Mouse (Mus musculus): Measurements from ENCODE around the gene Sh3pxd2b. TPM values are rescaled to one million over a fixed set of nuclear protein-coding genes. Genes with fewer than 3 reads are reported as not detected.

The Sh3pxd2b gene
- polyA plus RNA-seq, 1 experiment from 2014 or later = 20.8 TPM

GRCm38 (mm10) chr11:32316009-32316408 is 31.6 kb upstream of the Sh3pxd2b start:
- no peak for ATAC-seq (ENCODE audit: low FRiP score, low read depth)
- Histone ChIP-seq H3K4me3 (no peak overlapping the region), H3K36me3 (no peaks in the 10 kb centered on the region), H3K9ac (no peak overlapping the region), H3K9me3 (no peaks in the 10 kb centered on the region), H3K4me2 (no peak overlapping the region), H3K27ac (replicated peaks) (no peak overlapping the region), H3K27me3 (no peaks in the 10 kb centered on the region), H3K4me1 (replicated peaks) (no peaks in the 10 kb centered on the region)
- WGBS = 90% methylated on average over 3 of the region's 3 CpGs

- Histone ChIP-seq H3K4me1 (replicated peaks) (0 out of 2 replicates have a peak, but pooled peaks cover 5% of the 10 kb centered on the region), H3K36me3 (no peaks in the 10 kb centered on the region), H3K27ac (replicated peaks) (no peak overlapping the region), H3K9ac (no peak overlapping the region), H3K9me3 (no peaks in the 10 kb centered on the region), H3K4me3 (no peak overlapping the region), H3K4me2 (no peak overlapping the region), H3K27me3 (no peaks in the 10 kb centered on the region)
- WGBS = 70% methylated on average over 11 of the region's 11 CpGs
- ATAC-seq (ENCODE audit: low FRiP score, low read depth) = no peak
Measured at GRCm38 (mm10) chr11:32320507-32321195, 27.0 kb upstream of the Sh3pxd2b start.

GRCm38 (mm10) chr11:32321196-32321565 is 26.4 kb upstream of the Sh3pxd2b start:
- no peak overlapping the region for H3K27ac ChIP-seq (replicated peaks)
- no peak overlapping the region for H3K9ac ChIP-seq
- 35% methylated on average over 8 of the region's 8 CpGs for WGBS
- H3K4me1 ChIP-seq (replicated peaks) = 0 out of 2 replicates have a peak, but pooled peaks cover 5% of the 10 kb centered on the region
- H3K4me2 ChIP-seq = no peak overlapping the region
- ATAC-seq (ENCODE audit: low FRiP score, low read depth) = no peak
- H3K9me3 ChIP-seq = no peaks in the 10 kb centered on the region
- no peaks in the 10 kb centered on the region for H3K27me3 ChIP-seq
- H3K4me3 ChIP-seq = no peak overlapping the region
- H3K36me3 ChIP-seq = no peaks in the 10 kb centered on the region

- H3K4me2 ChIP-seq = peak overlapping the region; percentile 40; the same call in 1 of the 2 replicates
- H3K27ac ChIP-seq (replicated peaks) = no peak overlapping the region
- 8% methylated on average over 15 of the region's 15 CpGs for WGBS
- H3K27me3 ChIP-seq = no peaks in the 10 kb centered on the region
- no peaks in the 10 kb centered on the region for H3K36me3 ChIP-seq
- no peak overlapping the region for H3K9ac ChIP-seq
- H3K4me3 ChIP-seq = no peak overlapping the region
- 0 out of 2 replicates have a peak, but pooled peaks cover 5% of the 10 kb centered on the region for H3K4me1 ChIP-seq (replicated peaks)
- peak; percentile 79; the same call in 1 of the 2 replicates for ATAC-seq (ENCODE audit: low FRiP score, low read depth)
- no peaks in the 10 kb centered on the region for H3K9me3 ChIP-seq
Measured at GRCm38 (mm10) chr11:32324609-32325008, 23.0 kb upstream of the Sh3pxd2b start.

GRCm38 (mm10) chr11:32331075-32331474 is 16.5 kb upstream of the Sh3pxd2b start:
- ATAC-seq (ENCODE audit: low FRiP score, low read depth) = no peak; the same call in 1 of the 2 replicates

GRCm38 (mm10) chr11:32331861-32332260 is 15.8 kb upstream of the Sh3pxd2b start:
- Histone ChIP-seq H3K27ac (replicated peaks) (no peak overlapping the region), H3K9ac (no peak overlapping the region), H3K4me2 (no peak overlapping the region), H3K4me1 (replicated peaks) (peaks cover 11% of the 10 kb centered on the region), H3K36me3 (no peaks in the 10 kb centered on the region), H3K9me3 (no peaks in the 10 kb centered on the region), H3K4me3 (no peak overlapping the region), H3K27me3 (no peaks in the 10 kb centered on the region)
- 56% methylated on average over 5 of the region's 5 CpGs for WGBS
- ATAC-seq (ENCODE audit: low FRiP score, low read depth) = no peak

More at GRCm38 (mm10) chr11:32331075-32331474, 16.5 kb upstream of the Sh3pxd2b start:
- Histone ChIP-seq H3K27ac (replicated peaks) (no peak overlapping the region), H3K9ac (no peak overlapping the region), H3K4me1 (replicated peaks) (peaks cover 11% of the 10 kb centered on the region), H3K4me3 (no peak overlapping the region), H3K36me3 (no peaks in the 10 kb centered on the region), H3K9me3 (no peaks in the 10 kb centered on the region), H3K4me2 (0 out of 2 replicates have a peak overlapping the region, but pooled peaks have one; percentile 13), H3K27me3 (no peaks in the 10 kb centered on the region)
- WGBS = 33% methylated on average over 6 of the region's 6 CpGs

- ATAC-seq (ENCODE audit: low FRiP score, low read depth) = no peak
Measured at GRCm38 (mm10) chr11:32333235-32333634, 14.4 kb upstream of the Sh3pxd2b start.

GRCm38 (mm10) chr11:32336435-32336907 is 11.1 kb upstream of the Sh3pxd2b start:
- Histone ChIP-seq H3K9ac (no peak overlapping the region), H3K4me3 (no peak overlapping the region), H3K4me1 (replicated peaks) (no peaks in the 10 kb centered on the region), H3K4me2 (no peak overlapping the region), H3K27ac (replicated peaks) (no peak overlapping the region), H3K9me3 (no peaks in the 10 kb centered on the region), H3K27me3 (no peaks in the 10 kb centered on the region), H3K36me3 (no peaks in the 10 kb centered on the region)
- ATAC-seq (ENCODE audit: low FRiP score, low read depth) = no peak
- WGBS = 90% methylated on average over 6 of the region's 6 CpGs

More at GRCm38 (mm10) chr11:32333235-32333634, 14.4 kb upstream of the Sh3pxd2b start:
- H3K27me3 ChIP-seq = no peaks in the 10 kb centered on the region
- no peak overlapping the region for H3K4me2 ChIP-seq
- no peaks in the 10 kb centered on the region for H3K9me3 ChIP-seq
- H3K27ac ChIP-seq (replicated peaks) = no peak overlapping the region
- no peaks in the 10 kb centered on the region for H3K36me3 ChIP-seq
- 57% methylated on average over 2 of the region's 2 CpGs for WGBS
- peaks cover 11% of the 10 kb centered on the region for H3K4me1 ChIP-seq (replicated peaks)
- no peak overlapping the region for H3K4me3 ChIP-seq
- no peak overlapping the region for H3K9ac ChIP-seq

GRCm38 (mm10) chr11:32339131-32339531 is 8.5 kb upstream of the Sh3pxd2b start:
- no peak overlapping the region for H3K27ac ChIP-seq (replicated peaks)
- H3K36me3 ChIP-seq = no peaks in the 10 kb centered on the region
- H3K9me3 ChIP-seq = no peaks in the 10 kb centered on the region
- ATAC-seq (ENCODE audit: low FRiP score, low read depth) = no peak
- no peak overlapping the region for H3K9ac ChIP-seq
- no peak overlapping the region for H3K4me3 ChIP-seq
- WGBS = 86% methylated on average over 2 of the region's 2 CpGs
- no peak overlapping the region for H3K4me2 ChIP-seq
- no peaks in the 10 kb centered on the region for H3K4me1 ChIP-seq (replicated peaks)
- H3K27me3 ChIP-seq = no peaks in the 10 kb centered on the region

GRCm38 (mm10) chr11:32340476-32341473 is 6.8 kb upstream of the Sh3pxd2b start:
- Histone ChIP-seq H3K36me3 (no peaks in the 10 kb centered on the region), H3K4me2 (no peak overlapping the region), H3K4me1 (replicated peaks) (no peaks in the 10 kb centered on the region), H3K27ac (replicated peaks) (no peak overlapping the region), H3K9me3 (no peaks in the 10 kb centered on the region), H3K4me3 (no peak overlapping the region), H3K27me3 (no peaks in the 10 kb centered on the region), H3K9ac (no peak overlapping the region)
- no peak for ATAC-seq (ENCODE audit: low FRiP score, low read depth)
- 52% methylated on average over 17 of the region's 17 CpGs for WGBS

GRCm38 (mm10) chr11:32342770-32343191 is 4.8 kb upstream of the Sh3pxd2b start:
- WGBS = 4% methylated on average over 2 of the region's 2 CpGs
- Histone ChIP-seq H3K4me3 (no peak overlapping the region), H3K36me3 (no peaks in the 10 kb centered on the region), H3K9me3 (no peaks in the 10 kb centered on the region), H3K4me1 (replicated peaks) (peaks cover 10% of the 10 kb centered on the region), H3K27me3 (no peaks in the 10 kb centered on the region), H3K27ac (replicated peaks) (no peak overlapping the region), H3K4me2 (no peak overlapping the region), H3K9ac (no peak overlapping the region)
- no peak for ATAC-seq (ENCODE audit: low FRiP score, low read depth)

- Histone ChIP-seq H3K4me1 (replicated peaks) (peaks cover 12% of the 10 kb centered on the region), H3K4me3 (no peak overlapping the region), H3K27ac (replicated peaks) (no peak overlapping the region), H3K4me2 (no peak overlapping the region), H3K9ac (no peak overlapping the region), H3K27me3 (no peaks in the 10 kb centered on the region), H3K9me3 (no peaks in the 10 kb centered on the region), H3K36me3 (no peaks in the 10 kb centered on the region)
- WGBS = 96% methylated on average over 1 of the region's 1 CpGs
- no peak for ATAC-seq (ENCODE audit: low FRiP score, low read depth)
Measured at GRCm38 (mm10) chr11:32343350-32343749, 4.3 kb upstream of the Sh3pxd2b start.

Measured in hindbrain, embryonic 15.5 days (tissue).